Mouse (Mus musculus) adrenal gland, adult 2 months (tissue): ENCODE results near the gene Nrcam. TPM values are rescaled to one million over a fixed set of nuclear protein-coding genes. Genes with fewer than 3 reads are reported as not detected.
"Not testable (repeated sequence)": the region's sequence is repeated elsewhere in the genome, so short reads cannot be mapped to it uniquely, and the experiment has no call there.

ENCODE experiments used
- DNase-seq: peaks from one replicate; pipeline ENCODE4 v3.0.0; 2021
- long read RNA-seq: library from polyadenylated mRNA; stranded (forward); transcript quantifications from one replicate; pipeline ENCODE4 v2.0.0, GENCODE M21; 2021
- polyA plus RNA-seq: library from polyadenylated mRNA; depleted of rRNA; stranded (reverse); fragments of >200 nt; gene quantifications from 2 replicates; pipeline ENCODE4 v1.2.3, GENCODE M21; 2012; rRNA removed
- total RNA-seq, 2 experiments: library from RNA; stranded (reverse); gene quantifications; 2 replicates each; pipeline ENCODE4 v1.2.3; 2021

Gene Nrcam
- total RNA-seq (1 to 10 TPM; 5.2 to 6.7 TPM), polyA plus RNA-seq (0.53 and 0.62 TPM in 2 replicates)
- long read RNA-seq, result 0 reads

DNA sequence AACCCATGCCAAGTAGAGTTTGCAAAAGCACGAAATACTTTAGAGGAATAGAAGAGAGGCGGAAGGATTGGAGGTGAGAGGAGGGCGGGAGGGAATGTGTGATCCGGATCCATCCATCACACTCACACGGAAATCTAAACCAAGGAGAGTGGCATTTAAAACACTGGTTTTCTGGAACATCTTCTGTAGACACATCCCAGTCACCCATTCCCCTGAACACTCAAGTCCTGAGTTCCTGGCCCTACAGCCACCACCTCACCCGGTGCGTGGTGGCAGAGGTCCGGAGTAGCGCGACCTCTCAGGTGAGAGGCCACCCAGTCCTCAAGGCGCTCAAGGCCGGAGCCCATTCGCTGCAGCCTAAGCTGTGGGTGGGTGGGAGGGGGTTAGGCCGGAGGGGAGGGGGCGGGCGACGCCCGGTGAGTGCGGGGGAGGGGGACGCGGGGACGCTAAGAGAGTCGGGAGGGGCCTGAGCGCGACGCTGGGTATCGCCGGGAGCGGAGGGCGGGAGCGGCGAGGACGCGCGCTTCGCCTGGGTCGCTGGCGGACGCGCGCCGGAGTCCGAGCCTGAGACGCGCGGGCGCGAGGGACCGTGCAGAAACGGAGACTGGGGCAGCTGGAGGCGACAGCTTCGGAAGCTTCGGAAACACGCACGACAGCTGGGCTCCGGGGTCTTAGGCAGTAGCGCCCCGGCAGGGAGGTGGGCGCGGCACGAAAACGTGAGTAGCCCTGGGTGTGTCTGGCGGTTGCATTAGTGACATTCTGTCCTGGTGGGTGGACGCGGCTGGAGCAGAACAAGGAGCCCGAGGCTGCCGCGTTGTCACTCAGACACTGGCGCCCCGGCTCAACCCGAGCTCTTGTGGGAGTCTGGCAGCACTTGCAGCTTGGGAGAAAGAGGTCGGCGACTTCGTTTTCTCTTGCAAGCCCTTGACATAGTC lies at the start of gene Nrcam:
Nrcam (plus strand) TSS at position 505 of the 935 bp plus-strand sequence.
- DNase-seq, result peak; percentile 70

DNA sequence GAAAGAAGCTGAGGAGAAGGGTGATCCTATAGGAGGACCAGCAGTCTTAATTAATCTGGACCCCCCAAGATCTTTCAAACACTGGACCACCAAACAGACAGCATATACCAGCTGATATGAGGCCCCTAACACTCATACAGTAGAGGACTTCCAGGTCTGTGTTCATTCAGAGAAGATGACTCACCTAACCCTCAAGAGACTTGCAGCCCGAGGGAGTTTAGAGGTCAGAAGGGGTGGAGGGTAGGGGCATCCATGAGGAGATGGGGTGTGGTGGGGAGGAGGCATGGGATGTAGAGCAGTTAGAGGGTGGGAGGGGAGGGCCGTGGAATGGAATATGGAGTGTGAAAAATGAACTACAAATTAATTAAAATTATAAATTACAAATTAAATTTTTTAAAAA lies 48.5 kb upstream of the Nrcam start:
- DNase-seq, result not testable (repeated sequence)

DNA sequence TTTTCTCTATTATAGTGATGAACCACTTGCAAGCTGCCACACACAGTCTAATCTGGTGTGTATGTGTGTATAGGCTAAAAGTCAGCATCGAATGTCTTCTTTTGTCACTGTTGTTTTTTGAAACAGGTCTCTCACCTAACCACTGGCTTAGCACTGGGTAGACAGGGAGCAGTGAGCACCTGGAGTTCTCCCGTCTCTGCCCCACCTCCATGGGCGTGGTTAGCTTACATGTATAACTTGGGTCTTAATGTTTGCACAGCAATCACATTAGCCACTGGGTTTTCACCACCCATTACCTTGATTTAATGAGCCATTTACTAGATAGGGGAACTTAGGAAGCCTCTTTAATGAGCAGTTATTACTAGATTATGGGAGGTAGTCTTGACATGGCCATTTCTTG lies 47.2 kb upstream of the Nrcam start:
- DNase-seq, result no peak

DNA sequence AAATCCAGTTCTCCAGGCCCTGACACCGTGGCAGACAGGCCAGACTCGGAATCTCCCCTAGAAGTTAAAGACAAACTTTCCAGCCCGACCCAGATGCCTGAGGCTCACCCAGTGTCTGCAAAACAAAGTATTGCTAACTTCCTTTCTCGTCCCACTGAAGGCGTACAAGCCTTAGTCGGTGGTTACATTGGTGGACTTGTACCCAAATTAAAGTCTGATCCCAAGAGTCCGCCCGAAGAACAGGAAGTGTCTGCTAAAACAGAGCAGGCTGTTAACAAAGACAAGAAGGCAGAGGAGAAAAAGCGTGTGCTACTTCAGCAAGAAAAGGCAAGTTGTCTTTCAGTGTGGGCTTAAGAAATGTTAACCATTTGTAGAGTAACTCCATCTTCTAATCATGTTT lies 45.3 kb upstream of the Nrcam start:
- DNase-seq, result no peak

DNA sequence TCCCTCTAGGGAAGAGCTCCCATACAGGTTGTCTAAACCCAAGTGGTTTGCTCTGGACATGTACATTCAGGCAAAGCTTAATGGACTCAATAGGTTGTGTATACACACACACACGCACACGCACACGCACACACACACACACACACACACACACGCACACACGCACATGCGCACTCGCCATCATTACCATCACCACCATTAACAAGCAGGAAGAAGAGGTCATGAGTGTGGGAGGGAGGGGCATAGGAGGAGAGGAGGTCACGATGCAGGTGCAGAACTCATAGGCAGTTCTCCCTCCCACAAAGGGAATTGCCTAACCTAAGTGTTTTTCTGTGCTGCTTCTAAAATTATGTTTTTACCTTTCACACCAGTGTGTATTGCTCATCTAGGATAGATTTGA lies 41.7 kb upstream of the Nrcam start:
- DNase-seq, result no peak

DNA sequence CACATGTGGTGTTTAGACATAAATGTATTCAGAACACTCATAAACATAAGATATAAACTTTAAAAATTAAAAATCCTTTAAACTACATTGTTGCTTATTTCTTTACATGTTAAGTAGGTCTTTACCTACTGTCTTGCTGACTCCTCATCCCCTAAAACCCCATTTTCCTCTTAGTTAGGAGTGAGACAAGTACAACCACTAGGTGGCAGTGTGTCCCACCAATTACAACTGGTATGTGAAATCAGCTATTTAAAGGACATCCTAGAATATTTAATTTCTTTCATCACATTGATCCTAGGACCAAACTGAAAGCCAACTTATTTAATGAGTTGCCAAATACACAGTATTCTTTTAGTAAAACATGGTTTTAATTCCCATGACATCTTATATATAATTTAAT lies 36.4 kb upstream of the Nrcam start:
- peak; percentile 48 for DNase-seq

DNA sequence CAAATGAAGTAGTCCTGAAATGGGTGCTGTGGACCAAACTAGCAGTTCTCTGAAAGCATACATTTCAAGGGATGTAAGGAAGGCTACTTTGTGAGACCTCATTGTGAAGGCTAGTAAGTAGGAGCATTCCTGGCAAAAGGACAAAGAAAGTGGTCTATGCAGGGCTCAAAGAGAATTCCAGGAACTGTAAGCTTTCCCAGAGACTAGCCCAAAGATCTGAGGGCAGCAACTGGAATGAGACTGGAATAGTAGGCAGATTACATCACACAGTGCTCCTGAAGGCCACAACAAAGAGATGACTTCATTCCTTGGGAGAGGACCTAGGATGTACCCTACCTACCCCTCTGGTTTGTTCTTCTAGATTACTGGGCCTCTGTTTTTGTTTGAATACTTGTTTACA lies 27.9 kb upstream of the Nrcam start:
- DNase-seq, result no peak

DNA sequence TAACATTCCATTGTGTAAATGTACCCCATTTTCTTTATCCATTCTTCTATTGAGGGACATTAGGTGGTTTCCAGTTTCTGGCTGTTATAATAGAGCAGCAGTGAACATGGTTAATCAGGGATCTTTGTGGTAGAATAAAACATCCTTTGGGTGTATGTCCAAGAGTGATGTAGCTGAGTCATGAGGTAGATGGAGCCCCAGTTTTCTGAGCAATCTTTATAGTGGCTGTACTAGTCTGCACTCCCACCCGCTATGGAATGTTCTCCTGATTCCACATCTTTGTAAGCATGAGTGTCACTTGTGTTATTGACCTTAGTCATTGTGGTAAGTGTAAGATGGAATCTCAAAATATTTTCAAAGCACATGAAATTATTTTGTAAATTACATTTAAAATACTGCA lies 24.7 kb upstream of the Nrcam start:
- no peak for DNase-seq

DNA sequence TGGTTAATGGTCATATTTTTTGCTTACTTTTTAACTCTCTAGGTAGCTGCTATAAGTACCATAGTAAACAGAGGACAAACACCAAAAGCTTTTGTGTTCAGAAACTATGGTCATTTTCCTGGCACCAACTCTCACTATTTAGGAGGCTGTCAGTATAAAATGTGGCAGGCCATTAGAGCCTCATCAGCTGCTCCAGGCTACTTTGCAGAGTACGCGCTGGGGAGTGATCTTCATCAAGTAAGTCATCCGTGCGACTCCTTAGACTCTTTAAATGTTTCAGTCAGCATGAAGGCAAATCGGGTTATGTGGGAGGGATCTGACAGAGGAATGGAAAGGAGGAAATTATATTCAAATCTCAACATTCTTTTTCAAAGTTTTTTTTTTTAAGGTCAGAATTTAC lies 23.8 kb upstream of the Nrcam start:
- no peak for DNase-seq

DNA sequence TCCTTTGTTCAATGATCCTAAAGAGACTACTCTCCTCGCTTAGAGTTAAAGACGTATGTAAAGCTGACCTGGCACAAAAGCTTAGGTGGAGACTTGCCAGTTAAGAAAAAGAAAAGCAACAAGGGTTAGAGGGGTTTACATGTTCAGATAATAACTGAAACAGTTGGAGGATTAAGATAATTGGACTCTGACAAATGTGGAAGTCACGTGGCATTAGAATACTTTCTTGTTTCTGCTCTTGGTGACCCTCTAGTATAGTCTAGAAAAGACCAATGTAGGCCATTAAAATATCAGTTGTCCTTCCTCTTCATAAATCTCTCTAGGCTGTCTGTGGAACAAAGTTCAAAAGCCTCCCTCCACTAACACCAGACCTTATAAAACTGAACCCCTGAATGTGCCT lies 20.5 kb upstream of the Nrcam start:
- DNase-seq, result no peak

DNA sequence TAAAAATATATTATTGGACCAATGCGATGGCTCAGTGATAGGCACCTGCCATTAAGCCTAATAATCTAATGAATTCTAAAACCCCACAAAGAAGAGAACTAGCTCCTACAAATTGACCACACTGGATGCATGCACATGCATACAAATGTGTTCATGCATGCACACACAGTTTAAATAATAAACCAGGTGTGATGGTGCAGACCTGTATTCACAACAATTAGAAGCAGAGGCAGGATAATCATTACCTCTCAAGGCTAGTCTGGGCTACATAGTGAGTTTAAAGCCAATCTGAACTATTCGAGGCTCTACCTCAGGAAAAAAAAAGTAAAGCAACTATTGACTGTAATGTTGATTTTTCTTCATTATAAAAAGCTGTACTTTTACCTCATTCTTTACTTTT lies 13.5 kb upstream of the Nrcam start:
- no peak for DNase-seq

DNA sequence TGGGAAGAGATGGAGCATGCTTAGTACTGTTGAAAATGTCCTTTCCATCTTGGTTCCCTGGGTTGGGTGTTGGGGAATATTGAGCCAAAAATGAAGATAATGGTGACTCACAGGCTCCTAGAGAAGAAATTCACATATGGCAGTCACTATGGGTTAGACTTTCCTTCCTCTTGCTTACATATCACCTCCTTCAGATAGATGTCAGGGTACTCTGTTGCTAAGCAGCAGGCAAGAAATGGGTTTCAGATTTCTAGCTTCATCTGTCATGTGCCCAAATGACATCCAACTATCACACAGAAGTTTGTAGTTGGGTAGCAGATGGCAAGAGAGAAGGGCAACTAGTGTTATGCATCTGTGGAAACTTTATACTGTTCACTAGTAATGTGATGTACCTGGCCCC lies 3.6 kb upstream of the Nrcam start:
- DNase-seq, result no peak

DNA sequence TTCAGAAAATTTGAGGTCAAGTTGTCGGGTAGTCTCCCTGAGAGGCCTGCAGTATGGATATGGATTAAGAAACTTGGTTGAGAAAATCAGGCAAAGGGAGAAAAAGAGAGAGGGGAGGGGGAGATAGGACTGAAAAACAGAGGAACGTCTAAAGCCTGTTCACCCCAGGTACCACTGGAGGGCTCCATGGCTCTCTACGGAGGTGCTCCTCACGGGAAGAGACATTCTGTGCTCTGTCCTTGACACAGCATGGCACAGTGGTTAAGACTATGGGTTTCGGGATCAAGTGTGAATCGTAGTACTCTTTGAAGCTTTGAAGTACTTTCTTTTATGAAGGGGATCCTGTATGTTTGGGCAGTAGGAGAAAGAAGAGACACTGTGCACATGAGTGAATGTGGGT lies 1.2 kb upstream of the Nrcam start:
- no peak for DNase-seq

DNA sequence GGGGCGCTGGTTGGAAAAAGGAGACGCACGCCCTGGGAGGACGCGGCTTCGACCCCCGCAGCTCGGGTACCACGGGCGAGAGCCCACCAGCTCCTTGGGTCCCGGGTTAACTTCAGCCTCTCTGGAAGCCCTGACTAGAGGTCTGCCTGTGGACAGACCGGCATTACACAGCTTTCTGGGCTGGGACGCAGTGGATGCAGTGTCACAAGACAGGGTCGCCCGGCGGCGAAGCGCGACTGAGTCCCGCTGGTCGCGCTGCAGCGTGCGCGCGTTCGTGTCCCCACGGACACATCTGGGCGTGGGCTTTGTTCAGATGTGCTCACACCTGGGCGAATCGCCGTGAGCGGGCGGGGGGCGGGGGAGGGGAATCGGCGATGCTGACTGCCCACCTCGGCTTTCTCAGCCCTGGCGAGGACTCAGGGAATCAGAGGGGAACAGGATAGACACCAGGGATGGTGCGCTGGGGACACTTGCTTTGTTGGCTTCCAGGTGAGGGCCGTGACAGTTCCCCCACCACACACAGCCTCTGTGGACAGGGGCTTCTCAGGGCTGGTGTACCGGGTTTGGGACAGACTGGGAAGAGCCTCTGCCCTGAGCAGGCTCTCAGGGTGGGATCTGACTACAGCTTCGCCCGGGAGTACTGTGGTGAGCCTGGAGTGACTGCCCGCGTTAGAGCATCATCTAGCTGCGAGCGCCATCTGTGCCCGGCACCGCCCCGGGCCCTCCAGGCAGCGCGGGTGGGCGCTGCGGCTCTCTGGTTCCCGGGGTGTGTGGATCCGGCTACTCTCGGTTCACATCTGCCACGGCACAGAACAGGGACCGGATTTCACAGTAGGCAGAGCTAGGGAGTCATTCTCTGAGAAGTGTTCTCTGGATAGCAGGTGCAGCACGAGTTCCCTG lies 881 bp downstream of the Nrcam start:
- peak; percentile 11 for DNase-seq

DNA sequence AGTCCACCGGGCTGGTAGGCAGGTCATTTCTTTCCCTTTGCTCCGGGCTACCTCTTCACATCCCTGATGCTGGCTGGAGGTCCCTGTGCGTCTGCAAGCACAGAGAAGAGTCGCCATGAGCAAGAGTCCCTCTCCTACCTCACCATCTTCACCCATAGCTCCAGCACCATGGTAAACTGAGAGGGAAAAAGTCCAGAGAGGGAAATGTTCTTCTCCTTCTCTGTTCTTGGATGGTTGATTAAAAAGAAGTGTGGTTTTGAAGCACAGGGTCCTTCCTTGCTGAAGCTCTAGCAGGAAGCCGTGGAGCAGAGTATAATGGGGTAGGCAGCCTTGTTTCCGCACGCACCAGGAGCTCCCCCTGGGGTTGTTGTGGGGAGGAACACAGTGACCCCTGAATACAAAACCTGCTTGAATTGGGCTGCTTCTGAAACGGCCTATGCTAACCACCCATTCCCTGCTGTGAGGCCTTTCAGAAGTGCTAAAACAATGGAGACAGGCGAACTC lies 1.6 kb downstream of the Nrcam start:
- DNase-seq, result no peak

DNA sequence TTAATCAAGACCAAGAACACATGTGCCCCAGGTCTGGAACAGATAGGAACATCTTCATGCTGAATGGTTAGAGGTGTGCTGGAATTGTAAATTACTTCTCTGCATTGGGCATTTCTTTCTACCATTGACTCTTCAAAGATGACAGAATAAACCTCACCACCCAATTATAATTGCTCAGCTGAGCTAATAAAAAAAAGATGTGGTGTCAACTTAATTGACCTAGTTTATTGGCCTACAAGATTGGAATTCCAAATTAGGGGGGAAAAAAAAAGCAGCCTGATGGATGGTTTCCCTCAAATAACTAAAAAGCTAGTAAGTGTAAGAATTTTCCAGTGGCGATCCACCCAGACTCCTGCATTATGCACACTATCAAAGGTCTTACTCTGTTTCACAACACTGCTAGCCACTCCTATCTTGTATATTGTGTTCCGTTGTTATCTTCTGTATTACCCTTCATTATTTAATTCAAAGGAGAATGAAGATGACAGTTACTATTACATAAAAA lies 8.5 kb downstream of the Nrcam start:
- no peak for DNase-seq

DNA sequence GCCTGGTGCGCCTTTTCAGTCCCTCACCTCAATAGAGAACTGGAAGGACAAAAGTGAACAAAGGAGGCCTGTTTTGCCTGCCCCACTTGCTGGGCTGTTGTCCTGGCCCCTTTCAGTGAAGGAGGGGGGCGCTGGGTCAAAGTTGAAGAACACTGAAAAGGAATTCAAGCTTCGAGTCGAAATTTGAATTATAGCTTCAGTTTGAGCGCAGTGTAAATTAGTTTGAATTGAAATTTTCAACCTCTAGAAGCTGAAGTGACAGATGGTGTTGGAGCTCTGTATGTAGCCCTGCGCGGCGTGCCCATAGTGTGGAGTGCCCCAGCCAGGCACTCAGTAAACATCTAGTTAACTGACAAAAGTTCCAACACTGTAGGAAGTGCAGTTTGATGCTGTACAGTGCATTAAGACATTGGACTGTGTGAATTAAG lies 9.5 kb downstream of the Nrcam start:
- no peak for DNase-seq

DNA sequence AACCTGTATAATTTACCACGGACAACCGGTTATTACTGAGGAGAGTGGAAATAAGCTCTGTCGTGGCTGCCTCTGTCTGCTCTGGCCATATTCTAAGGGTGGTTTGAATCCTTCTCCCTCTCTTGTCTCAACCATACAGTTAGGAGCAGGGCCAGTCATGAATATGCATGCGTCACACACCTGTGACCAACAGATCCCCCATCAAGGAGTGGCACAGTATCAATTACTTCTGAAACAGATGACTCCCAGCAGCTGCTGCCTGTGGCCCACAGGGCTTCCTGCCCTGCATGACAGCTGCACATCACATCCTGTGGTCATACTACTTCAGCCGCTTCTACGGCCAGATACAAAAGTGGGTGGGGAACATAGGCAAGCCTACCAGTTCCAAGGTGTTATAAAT lies 15.4 kb downstream of the Nrcam start:
- DNase-seq, result no peak

DNA sequence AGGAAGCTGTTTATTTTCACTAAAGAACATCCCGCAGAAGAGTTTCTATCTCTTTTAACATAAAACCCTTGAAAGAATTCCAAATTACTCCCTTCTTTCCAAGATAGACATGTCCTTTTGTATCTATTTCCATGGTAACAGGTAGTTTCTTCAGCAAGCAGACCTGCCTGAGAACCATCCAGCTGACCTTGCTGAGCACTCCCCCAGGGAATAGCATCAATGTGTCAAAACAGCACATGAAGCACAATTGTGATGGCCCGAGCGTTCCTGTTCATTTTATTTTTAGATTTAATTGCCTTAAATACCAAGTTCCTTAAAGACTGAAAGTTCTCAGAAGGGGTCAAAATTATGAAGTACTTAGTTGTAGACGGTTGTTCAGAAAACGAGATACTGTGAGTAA lies 16.6 kb downstream of the Nrcam start:
- no peak for DNase-seq

DNA sequence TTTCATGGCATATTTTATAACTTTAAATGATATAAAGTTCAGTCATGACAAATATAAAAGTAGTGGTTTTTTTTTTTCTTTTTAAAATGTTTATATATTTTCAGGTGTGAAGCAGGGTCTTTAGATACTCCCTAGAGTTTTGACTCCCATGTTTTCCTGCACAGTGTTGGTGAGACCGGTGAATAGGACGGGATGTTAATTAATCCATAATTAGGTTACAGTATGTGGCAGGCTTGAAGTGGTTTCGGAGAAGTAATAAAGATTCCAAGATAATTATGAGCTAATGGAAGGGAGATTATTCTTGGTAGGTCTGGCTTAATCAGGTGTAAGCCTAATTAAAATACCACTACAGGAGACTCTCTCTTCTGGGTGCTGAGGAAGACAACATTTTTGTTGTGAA lies 17.5 kb downstream of the Nrcam start:
- DNase-seq, result no peak

DNA sequence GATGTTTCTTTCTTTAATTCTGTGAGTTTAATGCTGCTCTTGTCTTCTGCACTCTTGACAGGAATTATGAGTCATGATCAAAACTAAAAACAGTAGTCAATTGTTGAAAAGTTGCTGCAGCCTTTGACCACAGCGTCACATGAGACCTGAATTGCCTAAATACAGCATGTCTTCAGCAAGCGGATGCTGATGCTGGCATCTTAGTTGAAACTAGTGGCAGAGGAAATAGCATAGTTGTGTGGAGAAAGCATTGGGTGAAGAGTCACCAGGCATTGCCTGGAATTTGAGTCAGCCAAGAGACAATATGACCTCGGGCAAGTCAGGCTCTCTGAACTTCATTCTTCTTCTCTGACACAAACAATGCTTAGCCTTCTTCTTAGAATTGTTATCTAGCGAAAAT lies 26.4 kb downstream of the Nrcam start:
- DNase-seq, result no peak

DNA sequence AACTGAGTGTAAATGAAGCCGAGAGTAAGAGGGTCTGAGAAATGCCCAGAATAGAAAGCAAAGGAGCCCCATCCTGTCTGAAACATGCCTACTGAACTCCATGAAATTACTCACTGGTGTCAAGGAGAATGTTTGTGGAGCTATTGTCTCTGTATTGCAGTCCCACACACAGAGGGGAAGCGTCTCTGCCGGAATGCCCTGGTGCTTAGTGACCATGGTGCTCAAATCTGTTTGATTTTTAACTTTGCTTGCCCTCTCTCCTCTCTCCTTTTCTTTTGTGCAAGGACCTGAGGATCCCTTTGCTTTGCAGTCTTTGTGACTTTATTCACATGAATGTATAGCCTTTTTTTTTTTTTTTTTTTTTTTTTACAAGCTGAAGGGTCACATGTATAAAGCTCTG lies 28.8 kb downstream of the Nrcam start:
- DNase-seq, result no peak

DNA sequence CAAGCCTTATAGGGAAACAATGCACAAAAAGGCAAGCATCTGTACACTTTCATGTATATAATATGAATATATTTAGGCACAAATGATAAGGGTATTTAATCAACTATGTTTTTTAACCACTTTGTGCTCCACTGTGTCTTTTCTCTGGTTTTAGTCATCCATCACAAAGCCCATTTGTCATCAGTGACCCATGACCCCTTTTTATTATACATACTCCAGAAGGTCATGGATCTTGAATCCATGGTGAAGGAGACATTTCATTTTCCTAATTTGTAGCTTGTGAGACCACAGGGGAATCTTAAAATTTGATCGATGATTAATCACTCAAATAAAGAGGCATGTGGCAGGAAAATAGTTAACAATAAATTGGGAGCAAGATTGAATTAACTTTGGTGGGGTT lies 29.2 kb downstream of the Nrcam start:
- no peak for DNase-seq
